Mouse (Mus musculus): ENCODE data around the gene Ntf3. TPM values are rescaled to one million over a fixed set of nuclear protein-coding genes. Genes with fewer than 3 reads are reported as not detected.

Gene Ntf3
- polyA plus RNA-seq, 1 experiment, result 1.5 TPM

DNA sequence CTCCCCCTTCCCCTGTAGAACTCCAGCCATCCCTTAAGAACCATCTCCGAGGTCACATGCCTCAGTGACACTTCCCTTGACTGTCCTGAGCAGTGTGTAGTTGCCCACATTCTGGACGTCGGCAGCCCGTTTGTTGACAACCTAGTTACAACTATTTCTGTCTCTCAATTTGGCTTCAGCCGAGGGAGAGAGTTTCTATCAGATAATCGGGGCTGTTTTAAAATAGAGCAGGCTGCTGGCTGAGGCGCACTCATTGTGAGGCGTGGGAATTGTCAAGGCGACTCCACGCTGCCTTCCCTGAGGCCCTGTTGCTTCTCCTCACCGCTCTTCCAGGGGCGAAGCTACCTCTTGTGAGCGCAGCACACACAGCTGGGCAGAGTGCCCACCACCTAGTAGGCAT, 70.6 kb downstream of the Ntf3 start:
- TF ChIP-seq CTCF (IDR thresholded peaks at IDR 0.05; ENCODE audit: extremely low read depth, insufficient read depth, low read length), result no peak
- TF ChIP-seq POLR2A (IDR thresholded peaks at IDR 0.05; ENCODE audit: extremely low read depth, insufficient read depth, low read length), result no peak
- H3K4me1 ChIP-seq (ENCODE audit: control insufficient read depth, insufficient read depth, low read length), result peaks cover 2% of the 10 kb centered on the region
- H3K27ac ChIP-seq (ENCODE audit: insufficient read depth, low read length), result 0 out of 2 replicates have a peak overlapping the region, but pooled peaks have one; percentile 28
- no peak overlapping the region for H3K4me3 ChIP-seq (ENCODE audit: insufficient read depth, low read length)

DNA sequence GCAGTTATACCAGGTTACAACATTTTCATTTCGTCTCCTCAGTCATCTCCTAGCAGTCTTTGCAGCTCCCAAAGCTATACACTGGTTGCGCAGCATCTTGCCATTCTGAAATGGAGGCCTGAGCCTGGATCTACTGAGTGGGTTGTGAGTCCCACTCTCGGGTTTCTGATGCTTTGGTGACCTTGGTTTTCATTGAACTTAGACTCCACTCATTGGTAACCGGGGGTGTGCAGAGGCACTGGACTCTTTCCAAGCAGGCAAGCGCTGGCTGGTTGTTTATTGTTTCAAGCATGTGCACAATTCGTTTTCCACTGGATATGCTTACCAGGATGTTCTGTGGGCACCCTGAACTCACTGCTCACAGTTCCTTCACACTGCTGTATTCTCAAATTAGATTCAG, 71.7 kb downstream of the Ntf3 start:
- no peak for TF ChIP-seq CTCF (IDR thresholded peaks at IDR 0.05; ENCODE audit: extremely low read depth, insufficient read depth, low read length)
- TF ChIP-seq POLR2A (IDR thresholded peaks at IDR 0.05; ENCODE audit: extremely low read depth, insufficient read depth, low read length), result no peak
- no peak overlapping the region for H3K27ac ChIP-seq (ENCODE audit: insufficient read depth, low read length)
- no peak overlapping the region for H3K4me3 ChIP-seq (ENCODE audit: insufficient read depth, low read length)
- H3K4me1 ChIP-seq (ENCODE audit: control insufficient read depth, insufficient read depth, low read length), result peaks cover 2% of the 10 kb centered on the region

DNA sequence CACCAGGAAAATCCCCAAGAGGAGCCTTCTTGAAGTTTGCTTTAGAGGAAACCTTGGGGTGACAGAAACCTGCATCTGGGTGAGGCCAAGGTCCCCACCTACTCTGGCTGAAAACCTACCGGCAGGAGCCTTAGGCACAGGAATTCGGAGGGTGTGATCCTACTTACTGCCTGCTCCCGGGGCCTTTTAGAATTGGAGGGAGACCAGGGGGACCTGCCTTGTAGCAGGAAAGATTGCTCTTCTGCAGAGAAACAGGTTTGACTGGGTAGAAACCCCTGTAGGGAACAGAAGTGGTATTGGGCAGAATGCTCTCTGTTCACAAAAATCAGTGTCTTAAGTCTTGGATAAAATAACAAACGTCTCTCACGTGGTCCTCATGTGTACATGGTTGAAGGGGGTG, 74.7 kb downstream of the Ntf3 start:
- Histone ChIP-seq H3K4me3 (ENCODE audit: insufficient read depth, low read length) (no peak overlapping the region), H3K27ac (ENCODE audit: insufficient read depth, low read length) (no peak overlapping the region), H3K4me1 (ENCODE audit: control insufficient read depth, insufficient read depth, low read length) (peaks cover 2% of the 10 kb centered on the region)
- TF ChIP-seq POLR2A (IDR thresholded peaks at IDR 0.05; ENCODE audit: extremely low read depth, insufficient read depth, low read length) (no peak), CTCF (IDR thresholded peaks at IDR 0.05; ENCODE audit: extremely low read depth, insufficient read depth, low read length) (no peak)

GRCm38 (mm10) chr6:126090063-126090462, 76.6 kb downstream of the Ntf3 start:
- H3K27ac ChIP-seq (ENCODE audit: insufficient read depth, low read length), result no peak overlapping the region
- no peak overlapping the region for H3K4me3 ChIP-seq (ENCODE audit: insufficient read depth, low read length)
- no peaks in the 10 kb centered on the region for H3K4me1 ChIP-seq (ENCODE audit: control insufficient read depth, insufficient read depth, low read length)
- no peak for TF ChIP-seq POLR2A (IDR thresholded peaks at IDR 0.05; ENCODE audit: extremely low read depth, insufficient read depth, low read length)
- no peak for TF ChIP-seq CTCF (IDR thresholded peaks at IDR 0.05; ENCODE audit: extremely low read depth, insufficient read depth, low read length)

GRCm38 (mm10) chr6:126088489-126089265, 78.0 kb downstream of the Ntf3 start:
- Histone ChIP-seq H3K4me3 (ENCODE audit: insufficient read depth, low read length) (no peak overlapping the region), H3K4me1 (ENCODE audit: control insufficient read depth, insufficient read depth, low read length) (no peaks in the 10 kb centered on the region), H3K27ac (ENCODE audit: insufficient read depth, low read length) (no peak overlapping the region)
- TF ChIP-seq POLR2A (IDR thresholded peaks at IDR 0.05; ENCODE audit: extremely low read depth, insufficient read depth, low read length) (no peak), CTCF (IDR thresholded peaks at IDR 0.05; ENCODE audit: extremely low read depth, insufficient read depth, low read length) (no peak)

GRCm38 (mm10) chr6:126086321-126086950, 80.3 kb downstream of the Ntf3 start:
- Histone ChIP-seq H3K27ac (ENCODE audit: insufficient read depth, low read length) (no peak overlapping the region), H3K4me3 (ENCODE audit: insufficient read depth, low read length) (no peak overlapping the region), H3K4me1 (ENCODE audit: control insufficient read depth, insufficient read depth, low read length) (no peaks in the 10 kb centered on the region)
- no peak for TF ChIP-seq CTCF (IDR thresholded peaks at IDR 0.05; ENCODE audit: extremely low read depth, insufficient read depth, low read length)
- no peak for TF ChIP-seq POLR2A (IDR thresholded peaks at IDR 0.05; ENCODE audit: extremely low read depth, insufficient read depth, low read length)

DNA sequence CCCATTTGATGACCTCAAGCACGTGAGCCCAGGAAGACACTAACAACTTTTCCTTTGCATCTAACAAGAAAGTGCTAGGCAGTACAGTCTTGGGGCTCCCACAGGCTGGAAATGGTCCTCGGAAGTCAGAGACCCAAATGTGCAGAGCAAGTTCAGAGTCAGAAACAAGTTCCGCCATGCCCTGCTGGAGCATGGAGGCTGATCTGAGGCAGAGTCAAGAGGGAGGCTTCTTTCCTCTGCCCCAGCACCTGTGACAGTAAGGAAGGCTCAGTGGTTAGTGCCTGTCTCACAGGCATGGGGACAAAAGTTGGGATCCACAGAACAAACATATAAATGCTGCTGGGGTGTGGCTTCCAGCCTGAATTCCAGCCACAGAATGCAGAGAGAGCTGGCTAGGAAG, 86.2 kb downstream of the Ntf3 start:
- no peak overlapping the region for H3K4me3 ChIP-seq (ENCODE audit: insufficient read depth, low read length)
- no peak for TF ChIP-seq CTCF (IDR thresholded peaks at IDR 0.05; ENCODE audit: extremely low read depth, insufficient read depth, low read length)
- no peak for TF ChIP-seq POLR2A (IDR thresholded peaks at IDR 0.05; ENCODE audit: extremely low read depth, insufficient read depth, low read length)
- no peaks in the 10 kb centered on the region for H3K4me1 ChIP-seq (ENCODE audit: control insufficient read depth, insufficient read depth, low read length)
- H3K27ac ChIP-seq (ENCODE audit: insufficient read depth, low read length), result no peak overlapping the region

- Histone ChIP-seq H3K4me1 (ENCODE audit: control insufficient read depth, insufficient read depth, low read length) (no peaks in the 10 kb centered on the region), H3K27ac (ENCODE audit: insufficient read depth, low read length) (no peak overlapping the region), H3K4me3 (ENCODE audit: insufficient read depth, low read length) (no peak overlapping the region)
- TF ChIP-seq CTCF (IDR thresholded peaks at IDR 0.05; ENCODE audit: extremely low read depth, insufficient read depth, low read length), result no peak
- no peak for TF ChIP-seq POLR2A (IDR thresholded peaks at IDR 0.05; ENCODE audit: extremely low read depth, insufficient read depth, low read length)
Observed at GRCm38 (mm10) chr6:126057706-126058105, 109.0 kb downstream of the Ntf3 start.

DNA sequence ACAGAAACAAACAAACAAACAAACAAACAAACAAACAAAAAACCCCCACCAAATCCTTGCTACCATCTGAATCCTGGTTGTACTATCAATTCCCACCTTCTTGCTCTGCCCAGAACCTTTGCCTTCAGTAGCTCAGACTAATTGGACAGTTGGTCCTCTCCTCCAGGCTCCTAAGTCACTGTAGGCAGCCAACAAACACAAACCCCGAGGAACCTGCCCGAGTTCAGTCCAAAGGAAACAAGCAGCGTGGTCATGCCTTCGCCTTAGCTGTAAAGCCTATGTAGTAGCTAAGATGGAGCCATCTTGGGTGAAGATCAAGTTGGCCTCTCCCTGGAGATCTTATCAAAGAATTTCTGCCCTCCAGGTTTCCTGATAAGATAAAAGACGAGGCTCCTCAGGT, 113.6 kb downstream of the Ntf3 start:
- Histone ChIP-seq H3K27ac (ENCODE audit: insufficient read depth, low read length) (no peak overlapping the region), H3K4me1 (ENCODE audit: control insufficient read depth, insufficient read depth, low read length) (no peaks in the 10 kb centered on the region), H3K4me3 (ENCODE audit: insufficient read depth, low read length) (no peak overlapping the region)
- TF ChIP-seq CTCF (IDR thresholded peaks at IDR 0.05; ENCODE audit: extremely low read depth, insufficient read depth, low read length) (no peak), POLR2A (IDR thresholded peaks at IDR 0.05; ENCODE audit: extremely low read depth, insufficient read depth, low read length) (no peak)
